Mouse (Mus musculus) A20 (cell line): Measurements from ENCODE around the gene Zfp239.

Source experiments
- DNase-seq: peaks from one replicate; pipeline ENCODE4 v3.0.0-alpha.2; 2011; ENCODE audit warnings: low read depth, low spot score

The Zfp239 gene

GRCm38 (mm10) chr6:117907301-117907978, 45.5 kb downstream of the Zfp239 start:
- DNase-seq, result peak; percentile 94

GRCm38 (mm10) chr6:117907979-117908355, 46.1 kb downstream of the Zfp239 start:
- no peak for DNase-seq

- DNase-seq, result peak; percentile 55
Measured at GRCm38 (mm10) chr6:117908424-117908900, 46.6 kb downstream of the Zfp239 start.

DNA sequence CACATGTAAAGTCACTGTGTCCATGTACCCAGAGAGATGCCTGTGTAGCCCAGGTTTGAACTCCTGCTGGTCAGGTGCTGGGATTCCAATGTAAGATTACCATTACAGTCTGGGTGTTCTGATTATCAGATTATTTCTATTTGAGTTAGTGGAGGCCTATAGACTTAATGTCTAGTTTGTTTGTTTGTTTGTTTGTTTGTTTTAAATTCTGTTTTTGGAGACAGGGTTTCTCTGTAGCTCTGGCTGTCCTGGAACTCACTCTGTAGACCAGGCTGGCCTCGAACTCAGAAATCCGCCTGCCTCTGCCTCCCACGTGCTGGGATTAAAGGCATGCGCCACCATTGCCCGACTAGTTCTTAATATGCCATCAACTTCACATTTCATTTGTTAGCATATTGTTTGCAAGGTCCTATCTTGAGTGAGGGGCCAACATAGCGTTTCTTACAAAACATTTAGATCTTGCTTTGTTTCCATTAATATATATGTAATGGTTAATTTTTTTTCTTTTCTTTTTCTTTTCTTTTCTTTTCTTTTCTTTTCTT, 48.3 kb downstream of the Zfp239 start:
- DNase-seq, result no peak

- peak; percentile 43 for DNase-seq
Measured at GRCm38 (mm10) chr6:117914541-117914940, 52.6 kb downstream of the Zfp239 start.

- DNase-seq, result no peak
Measured at GRCm38 (mm10) chr6:117916205-117916736, 54.4 kb downstream of the Zfp239 start.

- DNase-seq, result peak; percentile 97
Measured at GRCm38 (mm10) chr6:117916737-117917426, 55.0 kb downstream of the Zfp239 start.

GRCm38 (mm10) chr6:117917576-117917975, 55.7 kb downstream of the Zfp239 start:
- peak; percentile 61 for DNase-seq

- DNase-seq, result no peak
Measured at GRCm38 (mm10) chr6:117918043-117918442, 56.1 kb downstream of the Zfp239 start.

- peak; percentile 75 for DNase-seq
Measured at GRCm38 (mm10) chr6:117920659-117921640, 59.0 kb downstream of the Zfp239 start.

DNA sequence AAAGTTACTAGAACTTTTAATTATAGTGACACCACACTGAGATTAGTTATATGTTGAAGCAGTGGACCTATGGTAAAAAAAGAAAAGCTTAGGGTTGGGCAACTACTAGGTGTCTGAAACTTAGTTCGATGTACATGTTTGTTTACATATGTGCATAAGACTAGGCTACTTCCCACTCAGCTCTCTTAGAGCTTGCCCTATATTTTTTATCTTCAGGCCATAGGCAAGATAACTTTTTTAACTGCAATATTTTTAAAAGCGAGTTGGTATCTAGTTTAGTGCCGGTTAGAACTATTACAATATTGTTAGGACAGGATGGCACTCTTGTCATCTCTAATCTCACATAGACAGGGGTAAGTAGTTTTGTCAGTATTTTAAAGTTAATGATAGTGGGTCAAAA, 60.1 kb downstream of the Zfp239 start:
- DNase-seq, result no peak
